Mouse (Mus musculus): ENCODE measurements around the gene Gm13212.
"Not testable (repeated sequence)": the region's sequence is repeated elsewhere in the genome, so short reads cannot be mapped to it uniquely, and the experiment has no call there.

DNA sequence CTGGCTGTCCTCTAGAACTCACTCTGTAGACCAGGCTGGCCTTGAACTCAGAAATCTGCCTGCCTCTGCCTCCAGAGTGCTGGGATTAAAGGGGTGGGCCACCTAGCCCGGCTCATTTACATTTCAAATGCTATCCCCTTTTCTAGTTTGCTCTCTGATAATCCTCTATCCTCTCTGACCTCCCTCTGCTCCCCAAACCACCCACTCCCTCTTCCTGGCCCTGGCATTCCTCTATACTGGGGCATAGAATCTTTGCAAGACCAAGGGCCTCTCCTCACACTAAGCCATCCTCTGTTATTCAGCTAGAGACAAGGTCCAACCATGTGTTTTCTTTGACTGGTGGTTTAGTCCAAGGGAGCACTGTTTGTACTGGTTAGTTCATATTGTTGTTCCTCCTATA is 9.2 kb downstream of the Gm13212 start:
- TF ChIP-seq CTCF (IDR thresholded peaks at IDR 0.05; ENCODE audit: low read depth); EP300 (optimal IDR thresholded peaks at IDR 0.05): not testable (repeated sequence)
